Mouse (Mus musculus) limb, embryonic 14.5 days (tissue): ENCODE measurements around the gene Rab25. TPM values are rescaled to one million over a fixed set of nuclear protein-coding genes. Genes with fewer than 3 reads are reported as not detected.
A peak's percentile ranks its signal among the peaks of the same experiment; 100 is the strongest.
"Not testable (repeated sequence)": the region's sequence is repeated elsewhere in the genome, so short reads cannot be mapped to it uniquely, and the experiment has no call there.

Experiments
- ATAC-seq: fragments of 200-750 bp; cut with Nextera tagmentation; 2 replicates; pipeline ENCODE4 v1.8.0; 2017; ENCODE audit warnings: low read depth, moderate number of reproducible peaks, moderate TSS enrichment; ENCODE audit not compliant: low FRiP score
- DNase-seq: peaks from one replicate; pipeline ENCODE4 v3.0.0-alpha.2; 2015; ENCODE audit warnings: low spot score
- H3K27ac ChIP-seq: fragments of 300-500 bp; sonication (generic); replicated peaks from 2 replicates; pipeline ENCODE4 v1.5.1; 2014; ENCODE audit warnings: low read depth, mild to moderate bottlenecking, low read length, moderate library complexity, mixed read lengths
- H3K27me3 ChIP-seq: fragments of 300-500 bp; sonication (generic); 2 replicates; pipeline ENCODE4 v1.6.1; 2014; ENCODE audit warnings: low read length, mixed read lengths; ENCODE audit not compliant: control insufficient read depth, insufficient read depth
- H3K36me3 ChIP-seq: fragments of 300-500 bp; sonication (generic); 2 replicates; pipeline ENCODE4 v1.6.1; 2014; ENCODE audit warnings: mild to moderate bottlenecking, low read length, moderate library complexity, mixed read lengths; ENCODE audit not compliant: control insufficient read depth, insufficient read depth
- H3K4me1 ChIP-seq: fragments of 300-500 bp; sonication (generic); 2 replicates; pipeline ENCODE4 v1.6.1; 2014; ENCODE audit warnings: antibody characterized with exemption, low read length, mixed read lengths; ENCODE audit not compliant: control insufficient read depth, insufficient read depth
- H3K4me2 ChIP-seq: fragments of 300-500 bp; sonication (generic); replicated peaks from 2 replicates; pipeline ENCODE4 v1.6.1; 2014; ENCODE audit warnings: low read depth, mild to moderate bottlenecking, low read length, moderate library complexity; ENCODE audit not compliant: severe bottlenecking
- H3K4me3 ChIP-seq: fragments of 300-500 bp; sonication (generic); replicated peaks from 2 replicates; pipeline ENCODE4 v1.5.1; 2014; ENCODE audit warnings: low read length
- H3K9ac ChIP-seq: fragments of 300-500 bp; sonication (generic); 2 replicates; pipeline ENCODE4 v1.6.1; 2014; ENCODE audit warnings: mild to moderate bottlenecking, low read depth, low read length, moderate library complexity; ENCODE audit not compliant: severe bottlenecking
- H3K9me3 ChIP-seq: fragments of 300-500 bp; sonication (generic); 2 replicates; pipeline ENCODE4 v1.6.1; 2016; ENCODE audit warnings: low read length; ENCODE audit not compliant: control insufficient read depth
- POLR2A ChIP-seq: fragments of 200-500 bp; IDR thresholded peaks from 2 replicates; pipeline ENCODE4 v1.8.0; 2012; ENCODE audit warnings: inconsistent platforms, mild to moderate bottlenecking, moderate library complexity, borderline replicate concordance; ENCODE audit not compliant: insufficient read depth, insufficient read length; ENCODE audit errors: extremely low read depth
- WGBS: fragments of 180-500 bp; shearing (Covaris S2); extraction: QIAGEN DNeasy Blood & Tissue Kit; methylation state at CpG from one replicate; pipeline ENCODE4 v1.1.7; 2014; 5-methylcytosine and 5-hydroxymethylcytosine counted together
- polyA plus RNA-seq, 2 experiments: library from polyadenylated mRNA; depleted of rRNA in 1 of 2; stranded (reverse) in 1 of 2; unstranded in 1 of 2; fragments of >200 nt; fragmentation: Nextera tagmentation in 1 of 2; extraction: Ambion mirVana in 1 of 2; gene quantifications; 2 replicates each; pipeline versions ENCODE4 v1.2.1 to v1.2.3; 2012 to 2014

The Rab25 gene
- polyA plus RNA-seq (2012; rRNA removed) (27.0 and 35.0 TPM in 2 replicates), polyA plus RNA-seq (2014; fragmentation: Nextera tagmentation; extraction: Ambion mirVana) (52.7 and 70.4 TPM in 2 replicates)

DNA sequence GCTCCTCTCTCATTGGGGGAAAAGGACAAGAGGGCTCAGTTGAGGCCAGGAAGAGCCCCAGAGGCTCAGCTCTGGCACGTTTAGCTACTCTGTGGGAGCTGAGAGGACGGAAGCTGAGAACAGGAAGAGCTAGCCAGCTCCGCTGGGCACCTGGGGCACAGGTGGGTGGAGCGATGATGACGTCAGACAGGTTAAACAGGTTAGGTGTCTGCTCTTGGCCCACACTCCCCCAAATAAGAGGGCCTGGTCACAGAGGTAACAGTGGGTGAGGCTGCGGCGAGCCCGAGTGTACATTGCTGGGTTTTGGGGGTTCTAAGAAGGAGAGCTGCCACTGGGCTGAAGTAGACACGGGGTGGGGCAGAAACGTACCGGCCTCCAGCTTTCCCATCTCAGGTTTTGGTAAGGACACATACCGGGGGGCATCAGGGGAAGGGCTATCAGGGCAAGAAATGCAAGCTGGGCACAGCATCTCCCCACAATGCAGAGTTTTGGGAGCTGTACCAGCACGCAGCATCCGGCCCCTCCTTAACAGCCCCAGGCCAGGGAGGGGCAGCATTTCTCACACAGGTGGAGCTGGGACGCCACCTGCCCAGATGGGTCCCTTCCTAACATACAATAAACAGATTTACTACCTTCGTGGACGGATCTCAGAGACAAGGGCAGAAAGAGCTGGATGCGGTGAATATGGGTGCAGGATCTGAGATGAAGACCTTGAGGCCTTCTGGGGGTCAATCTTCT, at the start of gene Rab25:
Gene Rab25 (minus strand): TSS at position 121 of the 738 bp plus-strand sequence.
- no peak for TF ChIP-seq POLR2A
- Histone ChIP-seq H3K4me2 (no peak within 1 kb of the TSS), H3K27ac (no peak within 1 kb of the TSS), H3K4me3 (no peak within 1 kb of the TSS), H3K27me3 (no peaks in the 10 kb centered on the region), H3K4me1 (peaks cover 6% of the 10 kb centered on the region), H3K36me3 (no peaks in the 10 kb centered on the region), H3K9ac (no peak within 1 kb of the TSS), H3K9me3 (no peaks in the 10 kb centered on the region)
- 38% methylated on average over 18 of the region's 18 CpGs for WGBS
- DNase-seq (no peak), ATAC-seq (no peak)

DNA sequence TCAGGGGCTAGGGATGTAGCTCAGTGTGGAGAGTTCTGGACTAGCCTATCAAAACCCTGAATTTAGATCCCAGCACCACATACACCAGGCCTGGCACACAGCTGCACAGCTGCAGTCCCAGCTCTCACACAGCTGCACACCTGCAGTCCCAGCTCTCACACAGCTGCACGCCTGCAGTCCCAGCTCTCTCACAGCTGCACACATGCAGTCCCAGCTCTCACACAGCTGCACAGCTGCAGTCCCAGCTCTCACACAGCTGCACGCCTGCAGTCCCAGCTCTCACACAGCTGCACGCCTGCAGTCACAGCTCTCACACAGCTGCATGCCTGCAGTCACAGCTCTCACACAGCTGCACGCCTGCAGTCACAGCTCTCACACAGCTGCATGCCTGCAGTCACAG, 48.4 kb upstream of the Rab25 start:
- not testable (repeated sequence) for H3K27ac ChIP-seq, DNase-seq, H3K4me1 ChIP-seq, H3K27me3 ChIP-seq, H3K9me3 ChIP-seq, ATAC-seq, H3K36me3 ChIP-seq, H3K4me3 ChIP-seq, H3K9ac ChIP-seq, H3K4me2 ChIP-seq
- 68% methylated on average over 4 of the region's 4 CpGs for WGBS

DNA sequence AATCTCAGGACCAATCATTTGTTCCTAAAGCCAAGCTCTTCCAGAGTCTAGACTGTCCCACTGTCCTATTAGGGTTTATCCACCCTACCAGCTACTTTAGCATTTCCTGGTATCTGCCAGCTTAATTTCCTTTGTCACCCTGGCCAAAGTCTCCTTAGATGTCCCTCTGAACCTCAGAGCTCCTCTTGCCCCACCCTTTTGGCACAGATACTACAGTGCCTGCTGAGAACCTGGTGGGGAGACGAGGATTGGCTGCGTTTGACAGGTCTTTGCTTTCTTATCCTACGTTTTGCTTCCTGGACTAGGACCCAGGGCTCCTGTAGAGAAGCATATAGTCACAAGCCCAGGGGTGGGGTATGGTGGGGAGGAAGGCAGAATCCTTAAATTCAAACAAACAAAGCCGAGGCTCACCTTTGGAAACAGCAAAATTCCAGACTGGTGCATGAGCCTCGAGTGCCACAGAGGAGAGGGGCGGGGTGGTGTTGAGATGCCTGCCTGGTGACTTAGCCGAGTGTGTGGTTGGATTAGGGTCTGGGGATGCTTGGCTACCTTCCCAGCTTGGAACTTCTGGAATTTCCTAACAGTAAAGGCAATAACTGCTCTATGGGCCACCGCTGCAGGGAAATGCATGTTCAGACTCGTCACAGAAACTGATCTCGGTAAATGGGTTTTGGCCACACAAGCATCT, 45.9 kb upstream of the Rab25 start:
- no peak overlapping the region for H3K9ac ChIP-seq
- 36% methylated on average over 10 of the region's 10 CpGs for WGBS
- DNase-seq: peak; percentile 73
- no peak overlapping the region for H3K27ac ChIP-seq
- H3K4me1 ChIP-seq: peaks cover 5% of the 10 kb centered on the region; the same call in 1 of the 2 replicates
- H3K27me3 ChIP-seq: no peaks in the 10 kb centered on the region
- H3K9me3 ChIP-seq: no peaks in the 10 kb centered on the region
- no peak overlapping the region for H3K4me3 ChIP-seq
- H3K36me3 ChIP-seq: no peaks in the 10 kb centered on the region; the same call in 1 of the 2 replicates
- H3K4me2 ChIP-seq: peak overlapping the region; percentile 22; the same call in 1 of the 2 replicates
- no peak for TF ChIP-seq POLR2A
- peak; percentile 38; the same call in 1 of the 2 replicates for ATAC-seq

DNA sequence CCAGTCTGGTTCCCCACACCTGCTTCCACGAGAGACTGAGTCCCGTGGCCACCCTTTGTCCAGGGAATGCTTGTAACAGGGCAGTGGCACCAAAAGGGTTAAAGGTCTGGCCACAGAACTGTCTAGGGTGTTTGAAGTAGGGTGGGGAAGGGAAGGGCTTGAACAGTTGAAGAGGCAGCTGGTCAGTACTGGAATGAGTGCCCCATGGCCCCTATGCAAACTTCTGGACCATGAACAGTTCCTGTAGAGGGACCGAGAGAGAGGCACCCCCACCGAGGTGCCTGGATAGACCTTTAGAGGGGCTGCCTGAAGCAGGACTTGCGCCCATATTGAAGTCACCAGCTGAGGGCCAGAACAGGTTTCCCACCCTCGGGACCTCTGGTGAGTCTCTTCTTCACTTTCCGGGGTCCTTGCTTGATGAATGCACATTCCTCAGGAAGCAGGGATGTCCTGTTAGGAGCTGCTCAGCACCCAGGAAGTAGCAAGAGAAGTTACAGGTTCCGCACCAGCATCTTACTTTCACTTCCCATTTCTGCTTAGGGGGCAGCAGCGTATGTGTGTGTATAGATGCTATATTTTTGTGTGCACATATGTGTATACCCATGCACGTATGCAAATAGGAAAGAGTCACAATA, 45.0 kb upstream of the Rab25 start:
- H3K27me3 ChIP-seq: no peaks in the 10 kb centered on the region
- no peaks in the 10 kb centered on the region for H3K9me3 ChIP-seq
- no peak overlapping the region for H3K27ac ChIP-seq
- H3K36me3 ChIP-seq: peaks cover 9% of the 10 kb centered on the region
- H3K4me2 ChIP-seq: no peak overlapping the region
- H3K4me1 ChIP-seq: peaks cover 5% of the 10 kb centered on the region; the same call in 1 of the 2 replicates
- DNase-seq (no peak), ATAC-seq (no peak)
- no peak for TF ChIP-seq POLR2A
- no peak overlapping the region for H3K4me3 ChIP-seq
- WGBS: 75% methylated on average over 10 of the region's 10 CpGs
- H3K9ac ChIP-seq: no peak overlapping the region

DNA sequence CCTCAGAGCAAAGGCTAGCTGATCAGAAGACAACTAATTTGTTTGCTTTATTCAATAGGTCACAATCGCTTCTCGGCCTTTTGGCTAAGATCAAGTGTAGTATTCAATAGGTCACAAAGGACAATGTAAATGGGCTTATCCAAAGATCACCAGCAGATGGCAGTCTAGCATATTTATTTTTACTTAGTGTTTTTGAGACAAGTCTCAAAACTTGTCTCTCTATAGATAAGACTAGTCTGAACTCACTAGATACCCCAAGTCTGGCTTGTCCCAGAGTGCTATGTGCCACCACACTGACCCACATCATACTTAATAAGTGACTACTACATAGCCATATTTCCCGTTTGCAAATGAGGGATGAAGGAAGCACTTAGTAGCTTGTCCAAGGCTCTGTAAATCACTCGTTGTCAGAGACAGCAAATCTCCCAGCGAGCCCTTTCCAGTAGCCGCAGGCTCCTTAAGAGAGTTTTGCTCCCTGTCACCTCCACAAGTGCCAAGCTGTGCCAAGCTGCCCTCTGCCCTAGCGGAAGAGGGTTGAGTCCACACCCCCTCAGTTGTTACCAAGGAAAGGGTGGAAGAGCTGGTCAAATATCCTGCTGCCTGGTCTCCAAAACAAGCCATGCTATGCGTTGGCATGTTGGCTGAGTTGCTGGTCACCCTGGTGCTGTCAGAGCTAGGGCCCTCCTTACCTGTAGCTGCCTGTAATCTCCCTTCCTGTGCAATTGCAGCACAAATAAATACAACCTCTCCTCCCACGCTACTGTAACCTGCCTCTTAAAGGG, 44.0 kb upstream of the Rab25 start:
- H3K27ac ChIP-seq: no peak overlapping the region
- no peak overlapping the region for H3K4me3 ChIP-seq
- no peak for TF ChIP-seq POLR2A
- WGBS: 37% methylated on average over 9 of the region's 9 CpGs
- ATAC-seq (no peak), DNase-seq (peak; percentile 90)
- no peak overlapping the region for H3K9ac ChIP-seq
- no peak overlapping the region for H3K4me2 ChIP-seq
- peaks cover 5% of the 10 kb centered on the region; the same call in 1 of the 2 replicates for H3K4me1 ChIP-seq
- H3K36me3 ChIP-seq: peaks cover 18% of the 10 kb centered on the region
- no peaks in the 10 kb centered on the region for H3K9me3 ChIP-seq
- no peaks in the 10 kb centered on the region for H3K27me3 ChIP-seq
